Mouse (Mus musculus) MEL-GATA-1-ER (cell line): Measurements from ENCODE around the gene Clns1a.

Experiments used
- DNase-seq: peaks from one replicate; pipeline ENCODE4 v3.0.0-alpha.2; 2012; ENCODE audit warnings: low read depth; ENCODE audit errors: extremely low read depth

Clns1a gene

DNA sequence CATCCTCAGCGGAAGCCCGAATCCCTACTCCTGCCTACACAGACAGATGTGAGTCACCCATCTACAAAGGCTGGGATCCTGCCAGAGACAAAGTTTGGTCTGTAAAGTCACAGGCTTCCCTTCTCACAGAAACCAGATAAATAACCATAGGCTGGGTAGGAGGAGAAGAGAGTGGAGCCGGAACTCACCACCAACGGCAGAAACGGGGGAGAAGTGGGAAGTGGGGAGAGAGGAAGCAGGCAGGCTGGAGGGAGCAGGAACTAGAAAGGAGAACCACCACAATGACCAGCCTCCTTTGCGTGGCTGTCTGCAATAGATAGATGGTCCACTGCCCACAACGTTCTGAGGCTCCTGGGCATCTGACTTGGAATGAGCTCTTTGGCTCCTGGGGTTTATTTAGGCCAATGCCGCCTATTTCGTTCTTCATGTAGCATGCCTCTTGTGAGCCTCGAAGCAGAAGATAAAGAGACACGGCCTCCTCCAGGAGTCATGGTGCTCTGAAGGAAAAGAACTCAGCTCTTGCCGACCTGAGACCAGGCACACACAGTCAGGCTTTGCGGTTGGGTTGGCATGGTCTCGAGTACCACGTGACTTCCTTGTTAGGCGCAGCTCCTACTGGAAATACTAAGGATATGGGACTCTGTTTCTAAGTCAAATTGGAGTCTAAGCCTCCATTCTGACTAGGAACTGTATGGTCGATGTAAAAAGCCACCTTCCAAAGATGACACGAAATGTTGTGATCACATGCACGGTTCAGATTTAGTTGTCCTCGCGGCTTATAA lies 68.9 kb downstream of the Clns1a start:
- DNase-seq, result peak; percentile 78

DNA sequence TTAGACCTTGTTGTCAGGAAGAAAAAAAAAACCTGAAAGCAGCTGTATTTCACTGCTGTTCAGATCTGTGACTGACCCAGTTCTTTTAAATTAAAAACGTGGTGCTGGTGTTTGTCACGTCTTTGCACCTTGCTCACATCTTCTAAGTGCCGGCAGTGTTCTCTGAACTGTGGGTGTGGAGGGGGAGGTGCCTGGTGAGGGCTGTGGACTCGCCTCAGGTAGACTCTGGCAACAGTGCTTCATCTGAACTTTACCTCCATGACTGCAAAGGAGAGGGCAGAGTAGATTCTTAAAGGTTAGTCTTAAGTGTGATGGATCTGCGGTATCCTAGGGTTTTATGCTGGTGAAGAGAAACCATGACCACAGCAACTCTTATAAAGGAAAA lies 69.5 kb downstream of the Clns1a start:
- no peak for DNase-seq

DNA sequence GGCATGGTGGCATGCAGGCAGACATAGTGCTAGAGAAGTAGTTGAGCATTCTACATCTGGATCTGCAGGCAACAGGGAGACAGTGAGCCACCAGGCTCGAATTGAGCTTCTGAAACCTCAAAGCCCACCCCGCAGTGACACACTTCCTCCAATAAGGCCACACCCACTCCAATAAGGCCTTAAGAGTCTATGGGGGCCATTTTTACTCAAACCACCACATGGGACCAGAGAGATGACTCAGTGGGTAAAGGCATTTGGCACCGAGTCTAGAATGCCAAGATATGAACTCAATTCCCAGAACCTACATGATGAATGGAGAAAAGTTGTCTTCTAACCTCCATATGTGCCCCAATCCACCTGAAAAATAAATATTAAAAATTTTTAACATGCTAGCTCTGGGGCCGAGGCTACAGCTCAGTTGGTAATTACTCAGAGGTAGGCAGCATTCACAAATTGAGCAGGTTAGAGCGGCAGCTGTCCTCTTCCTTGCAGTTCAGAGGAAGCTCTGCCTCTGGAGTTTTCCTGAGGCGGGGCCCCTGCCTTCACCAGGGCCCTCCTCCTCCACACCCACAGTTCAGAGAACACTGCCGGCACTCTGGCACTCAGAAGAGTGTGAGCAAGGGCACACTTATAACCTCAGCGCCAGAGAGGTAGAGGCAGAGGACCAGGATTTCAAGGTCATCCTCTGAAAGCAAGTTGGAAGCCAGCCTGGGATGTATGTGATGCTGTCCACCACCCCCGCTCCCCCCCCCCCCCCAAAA lies 70.2 kb downstream of the Clns1a start:
- DNase-seq, result no peak

DNA sequence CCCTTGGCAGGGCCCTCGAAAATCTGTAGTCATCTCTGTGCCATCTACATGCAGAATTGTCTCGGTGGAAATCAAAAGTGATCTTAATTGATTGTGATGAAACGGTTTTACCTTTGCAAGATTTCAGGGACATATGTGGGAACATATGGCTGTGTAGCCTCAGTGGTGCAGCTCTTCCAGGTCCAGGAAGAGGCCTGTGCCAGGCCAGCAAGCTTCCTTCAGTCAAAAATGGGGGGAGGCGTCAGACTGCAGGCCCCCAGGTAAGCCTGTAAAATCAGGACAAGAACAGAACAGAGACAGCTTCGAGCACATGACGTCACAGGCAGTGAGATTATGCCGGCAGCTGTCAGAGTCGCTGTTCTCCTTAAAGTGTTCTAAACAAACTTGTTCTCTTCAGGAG lies 71.4 kb downstream of the Clns1a start:
- no peak for DNase-seq

DNA sequence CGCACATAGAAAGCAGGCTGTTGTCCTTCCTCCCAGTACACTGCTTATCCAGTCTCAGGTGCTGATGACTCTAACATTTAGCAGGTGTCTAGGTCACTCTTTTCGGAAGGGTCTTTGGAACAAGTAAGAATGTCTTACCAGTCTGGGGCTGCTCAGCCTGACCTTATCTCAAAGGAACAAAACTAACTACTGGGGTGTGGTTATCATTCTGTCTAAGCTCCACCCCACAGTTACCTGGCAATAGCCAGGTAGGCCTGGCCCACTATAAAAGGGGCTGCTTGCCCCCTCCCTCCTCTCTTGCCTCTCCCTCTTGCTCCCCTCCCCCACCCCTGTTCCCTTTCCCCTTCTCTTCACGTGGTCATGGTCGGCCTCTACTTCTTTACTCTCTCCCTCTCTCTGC lies 72.6 kb downstream of the Clns1a start:
- no peak for DNase-seq
